Mouse (Mus musculus) layer of hippocampus, adult 11-12 months (tissue): ENCODE results near the gene Umad1.
A peak's percentile ranks its signal among the peaks of the same experiment; 100 is the strongest.

Source experiments
- DNase-seq: peaks from one replicate; pipeline ENCODE4 v3.0.0; 2022; ENCODE audit warnings: low spot score

Umad1 gene

GRCm38 (mm10) chr6:8474820-8475219 is 215.7 kb downstream of the Umad1 start:
- DNase-seq: no peak

GRCm38 (mm10) chr6:8479176-8479575 is 220.1 kb downstream of the Umad1 start:
- no peak for DNase-seq

GRCm38 (mm10) chr6:8484437-8485275 is 225.6 kb downstream of the Umad1 start:
- DNase-seq: no peak

- DNase-seq: no peak
Observed at GRCm38 (mm10) chr6:8485414-8486175, 226.5 kb downstream of the Umad1 start.

- DNase-seq: no peak
Observed at GRCm38 (mm10) chr6:8486391-8487043, 227.4 kb downstream of the Umad1 start.

GRCm38 (mm10) chr6:8487044-8487853 is 228.2 kb downstream of the Umad1 start:
- DNase-seq: peak; percentile 11

- no peak for DNase-seq
Observed at GRCm38 (mm10) chr6:8488249-8488648, 229.2 kb downstream of the Umad1 start.

- no peak for DNase-seq
Observed at GRCm38 (mm10) chr6:8489266-8489665, 230.2 kb downstream of the Umad1 start.

GRCm38 (mm10) chr6:8489938-8490585 is 231.0 kb downstream of the Umad1 start:
- DNase-seq: no peak

- no peak for DNase-seq
Observed at GRCm38 (mm10) chr6:8492248-8492647, 233.2 kb downstream of the Umad1 start.

GRCm38 (mm10) chr6:8495109-8495826 is 236.2 kb downstream of the Umad1 start:
- no peak for DNase-seq

GRCm38 (mm10) chr6:8495827-8496222 is 236.7 kb downstream of the Umad1 start:
- no peak for DNase-seq

GRCm38 (mm10) chr6:8497234-8497867 is 238.3 kb downstream of the Umad1 start:
- DNase-seq: no peak

- no peak for DNase-seq
Observed at GRCm38 (mm10) chr6:8497868-8498257, 238.8 kb downstream of the Umad1 start.

GRCm38 (mm10) chr6:8498961-8499360 is 239.9 kb downstream of the Umad1 start:
- no peak for DNase-seq

- no peak for DNase-seq
Observed at GRCm38 (mm10) chr6:8503953-8504352, 244.9 kb downstream of the Umad1 start.

- DNase-seq: peak; percentile 9
Observed at GRCm38 (mm10) chr6:8504521-8505228, 245.6 kb downstream of the Umad1 start.

- no peak for DNase-seq
Observed at GRCm38 (mm10) chr6:8506631-8507030, 247.5 kb downstream of the Umad1 start.
